16 mouse cellular contexts compared by ENCODE assay signal in the genomic region with DNA sequence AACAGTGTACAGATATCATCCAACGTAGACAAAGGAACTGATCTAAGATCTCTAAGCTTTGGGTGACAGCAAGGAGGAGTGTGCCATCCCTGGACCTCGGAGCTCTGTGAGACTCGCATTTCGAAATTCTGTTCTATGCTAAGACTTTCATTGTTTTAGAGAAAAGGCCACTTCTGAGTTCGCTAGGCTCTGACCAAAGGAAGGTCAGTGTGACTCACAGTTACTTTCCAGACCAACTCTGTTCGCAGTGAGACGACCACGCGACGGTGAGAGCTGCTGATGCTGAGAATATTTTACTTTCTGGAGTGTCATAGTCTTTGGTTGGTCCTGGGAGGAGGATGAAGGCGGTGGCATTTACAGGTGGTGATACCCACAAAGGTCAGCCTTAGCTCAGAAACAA.
"Had no signal": no experiment of that assay in that cellular context is flagged by ENCODE, and none has a peak within 500 bp of the region (broad histone marks: within the 10 kb centered on the region; RNA-seq: fewer than 3 reads in every experiment).

No protein-coding gene starts in this region.

- DNase-seq: gastrocnemius, postnatal 14 days; gastrocnemius, postnatal 36 days; heart, adult 11 months; heart, adult 2 months; heart, postnatal 14 days; heart, postnatal 36 days; kidney, adult 11 months; kidney, adult 2 months; kidney, adult 9 months; kidney, postnatal 14 days; kidney, postnatal 36 days; layer of hippocampus, adult 9-11 months; layer of hippocampus, postnatal 36 days; left cerebral cortex, postnatal 4 days had no signal

- ATAC-seq: hindbrain, postnatal 0 days; liver, embryonic 12.5 days had no signal
